Mouse (Mus musculus) heart, postnatal 0 days (tissue): Measurements from ENCODE around the gene Nectin4. TPM values are rescaled to one million over a fixed set of nuclear protein-coding genes. Genes with fewer than 3 reads are reported as not detected.

Experiments used
- ATAC-seq: fragments of 200-750 bp; cut with Nextera tagmentation; 2 replicates; pipeline ENCODE4 v1.8.0; 2017; ENCODE audit warnings: low read depth, moderate number of reproducible peaks, moderate library complexity; ENCODE audit not compliant: insufficient read depth
- DNase-seq: peaks from one replicate; pipeline ENCODE4 v3.0.0-alpha.2; 2016; ENCODE audit warnings: low spot score
- H3K27ac ChIP-seq: fragments of 300-500 bp; sonication (generic); 2 replicates; pipeline ENCODE4 v1.5.1; 2014; ENCODE audit warnings: low read depth, mild to moderate bottlenecking
- H3K27me3 ChIP-seq: fragments of 300-500 bp; sonication (generic); 2 replicates; pipeline ENCODE4 v1.6.1; 2014; ENCODE audit warnings: low read length, mixed read lengths; ENCODE audit not compliant: control insufficient read depth, insufficient read depth
- H3K36me3 ChIP-seq: fragments of 300-500 bp; sonication (generic); replicated peaks from 2 replicates; pipeline ENCODE4 v1.6.1; 2014; ENCODE audit warnings: low read length, mixed read lengths; ENCODE audit not compliant: control insufficient read depth, insufficient read depth
- H3K4me1 ChIP-seq: fragments of 300-500 bp; sonication (generic); 2 replicates; pipeline ENCODE4 v1.6.1; 2014; ENCODE audit warnings: antibody characterized with exemption; ENCODE audit not compliant: control insufficient read depth, insufficient read depth
- H3K4me2 ChIP-seq: fragments of 300-500 bp; sonication (generic); 2 replicates; pipeline ENCODE4 v1.6.1; 2014; ENCODE audit warnings: low read depth, mild to moderate bottlenecking, low read length, moderate library complexity
- H3K4me3 ChIP-seq: fragments of 300-500 bp; sonication (generic); 2 replicates; pipeline ENCODE4 v1.5.1; 2014; ENCODE audit warnings: low read depth, low read length
- H3K9ac ChIP-seq: fragments of 300-500 bp; sonication (generic); replicated peaks from 2 replicates; pipeline ENCODE4 v1.6.1; 2014; ENCODE audit warnings: low read depth, low read length, mixed read lengths
- H3K9me3 ChIP-seq: fragments of 300-500 bp; sonication (generic); replicated peaks from 2 replicates; pipeline ENCODE4 v1.6.1; 2016; ENCODE audit warnings: low read length; ENCODE audit not compliant: control insufficient read depth
- CTCF ChIP-seq: IDR thresholded peaks from 2 replicates; pipeline ENCODE4 v1.5.1; 2016; ENCODE audit warnings: antibody characterized with exemption, control low read depth, low read depth
- EP300 ChIP-seq: IDR thresholded peaks from 2 replicates; pipeline ENCODE4 v1.6.1; 2016; ENCODE audit warnings: antibody characterized with exemption, low read depth
- WGBS: fragments of 180-500 bp; shearing (Covaris S2); extraction: QIAGEN DNeasy Blood & Tissue Kit; methylation state at CpG from one replicate; pipeline ENCODE4 v1.1.7; 2014; 5-methylcytosine and 5-hydroxymethylcytosine counted together
- polyA plus RNA-seq: library from polyadenylated mRNA; unstranded; fragments of >200 nt; fragmentation: Nextera tagmentation; extraction: Ambion mirVana; gene quantifications from 2 replicates; pipeline ENCODE4 v1.2.1, GENCODE M21; 2015
- total RNA-seq: library from RNA; depleted of rRNA; stranded (reverse); fragments of >200 nt; gene quantifications from 2 replicates; pipeline ENCODE4 v1.2.3, GENCODE M21; 2014; ENCODE audit warnings: low replicate concordance

The Nectin4 gene
- total and polyA plus RNA-seq, 2 experiments from 2014 or later, result 0.07 to 2.7 TPM

DNA sequence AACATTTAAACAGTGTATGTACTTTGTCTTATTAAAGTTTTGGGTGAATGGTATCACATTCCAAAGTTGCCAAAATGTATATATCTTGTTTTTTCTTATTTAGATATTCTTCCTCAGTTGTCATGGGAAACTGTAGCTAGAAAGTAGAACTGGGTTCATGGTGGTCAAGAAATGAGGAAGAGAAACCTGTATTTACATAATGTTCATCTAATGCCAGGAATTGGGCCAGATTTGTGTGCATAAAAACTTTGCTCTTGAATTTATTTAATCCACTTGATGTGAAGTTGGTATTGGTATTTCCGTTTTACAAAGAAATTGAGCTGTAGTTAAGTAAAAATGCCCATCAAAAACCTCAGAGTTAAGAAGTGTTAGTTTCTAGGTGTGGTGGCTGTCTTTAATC is 40.3 kb downstream of the Nectin4 start:
- no peak overlapping the region for H3K4me2 ChIP-seq
- ATAC-seq, result no peak
- TF ChIP-seq CTCF, result no peak
- no peak for TF ChIP-seq EP300
- peaks cover 3% of the 10 kb centered on the region; the same call in 1 of the 2 replicates for H3K36me3 ChIP-seq
- no peaks in the 10 kb centered on the region; the same call in 1 of the 2 replicates for H3K27me3 ChIP-seq
- H3K4me3 ChIP-seq, result no peak overlapping the region
- no peak overlapping the region for H3K27ac ChIP-seq
- no peak overlapping the region for H3K9ac ChIP-seq
- H3K4me1 ChIP-seq, result no peaks in the 10 kb centered on the region
- H3K9me3 ChIP-seq, result no peaks in the 10 kb centered on the region
- 90% methylated on average over 1 of the region's 1 CpGs for WGBS
- no peak for DNase-seq

DNA sequence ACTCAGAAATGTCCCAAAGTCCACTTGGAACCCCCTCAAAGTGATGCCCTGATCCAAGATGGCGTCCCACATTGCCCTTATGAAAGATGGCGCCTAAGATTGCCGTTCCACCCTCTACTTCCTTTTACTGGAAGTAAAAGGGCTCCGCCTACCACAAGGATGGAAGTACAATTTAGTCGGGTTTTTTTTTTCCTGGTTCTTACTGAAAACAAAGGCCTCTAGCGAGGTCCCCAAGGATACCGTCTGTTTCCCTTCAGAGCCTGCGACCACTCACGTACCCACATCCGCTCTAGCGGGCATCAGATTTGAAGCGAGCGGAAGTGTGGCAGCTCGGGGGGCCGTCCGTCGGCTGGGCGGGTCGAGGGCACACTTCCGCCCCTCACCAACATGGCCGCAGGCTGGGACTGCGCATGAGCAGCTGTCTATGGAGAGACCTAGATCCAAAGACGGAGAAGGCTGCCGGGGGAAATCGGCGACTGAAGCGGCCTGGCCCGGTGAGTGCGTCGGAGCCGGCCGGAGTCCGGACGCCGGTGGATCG is 41.1 kb downstream of the Nectin4 start, which contains the start of gene Usf1:
Gene Usf1, plus strand, starts transcription at position 367 of the 538 bp plus-strand sequence.
- DNase-seq, result peak; percentile 93
- under 1% methylated on average over 36 of the region's 36 CpGs for WGBS
- Histone ChIP-seq H3K9me3 (no peaks in the 10 kb centered on the region), H3K36me3 (peaks cover 11% of the 10 kb centered on the region), H3K9ac (peak within 1 kb of the TSS; percentile 98), H3K27me3 (no peaks in the 10 kb centered on the region; the same call in 1 of the 2 replicates), H3K4me1 (no peaks in the 10 kb centered on the region), H3K4me2 (peak within 1 kb of the TSS; percentile 62), H3K4me3 (peak within 1 kb of the TSS; percentile 88), H3K27ac (peak within 1 kb of the TSS; percentile 92)
- no peak for TF ChIP-seq CTCF
- no peak; the same call in 1 of the 2 replicates for TF ChIP-seq EP300
- peak; percentile 96 for ATAC-seq

DNA sequence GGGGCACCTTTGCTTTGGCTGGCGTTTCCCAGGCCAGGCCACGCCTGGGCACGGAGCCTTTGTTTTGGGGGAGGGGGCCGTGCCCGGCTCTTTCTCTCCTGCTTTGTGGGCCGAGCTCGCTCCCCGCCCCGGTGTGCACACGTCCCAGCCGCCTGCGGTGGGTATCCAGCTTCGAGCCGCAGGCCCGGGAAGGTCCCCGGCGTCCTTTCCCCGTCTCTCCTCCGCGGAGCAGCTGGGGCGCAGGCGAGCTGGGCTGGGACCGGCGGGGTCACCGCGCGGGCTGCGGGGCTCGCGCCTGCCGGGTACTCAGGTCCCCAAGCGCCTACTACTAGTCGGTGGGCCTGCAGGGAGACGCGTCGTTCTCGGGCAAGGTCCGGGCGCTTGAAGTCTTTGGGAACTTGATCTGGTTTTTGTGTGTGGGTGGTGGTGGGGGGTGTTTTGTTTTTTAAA is 41.6 kb downstream of the Nectin4 start:
- Histone ChIP-seq H3K4me1 (no peaks in the 10 kb centered on the region), H3K27ac (peak overlapping the region; percentile 92), H3K4me2 (peak overlapping the region; percentile 62), H3K36me3 (peaks cover 16% of the 10 kb centered on the region), H3K4me3 (peak overlapping the region; percentile 88), H3K9me3 (no peaks in the 10 kb centered on the region), H3K27me3 (no peaks in the 10 kb centered on the region; the same call in 1 of the 2 replicates), H3K9ac (peak overlapping the region; percentile 98)
- ATAC-seq, result peak; percentile 64
- TF ChIP-seq EP300 (no peak), CTCF (no peak)
- no peak for DNase-seq
- WGBS, result 0% methylated on average over 38 of the region's 39 CpGs

- peak; percentile 31 for ATAC-seq
- peaks cover 21% of the 10 kb centered on the region for H3K36me3 ChIP-seq
- H3K27me3 ChIP-seq, result no peaks in the 10 kb centered on the region; the same call in 1 of the 2 replicates
- H3K27ac ChIP-seq, result peak overlapping the region; percentile 92
- TF ChIP-seq EP300 (no peak), CTCF (peak; percentile 2; the same call in 1 of the 2 replicates)
- H3K4me2 ChIP-seq, result peak overlapping the region; percentile 62
- no peaks in the 10 kb centered on the region for H3K9me3 ChIP-seq
- peak overlapping the region; percentile 88 for H3K4me3 ChIP-seq
- peak; percentile 61 for DNase-seq
- no peaks in the 10 kb centered on the region for H3K4me1 ChIP-seq
- H3K9ac ChIP-seq, result peak overlapping the region; percentile 98
- WGBS, result under 1% methylated on average over 20 of the region's 20 CpGs
These were observed 42.1 kb downstream of the Nectin4 start for GRCm38 (mm10) chr1:171412001-171412441.

GRCm38 (mm10) chr1:171412446-171412845 is 42.5 kb downstream of the Nectin4 start:
- DNase-seq (peak; percentile 68), ATAC-seq (no peak)
- H3K4me3 ChIP-seq, result peak overlapping the region; percentile 88
- H3K4me1 ChIP-seq, result no peaks in the 10 kb centered on the region
- WGBS, result 43% methylated on average over 3 of the region's 3 CpGs
- no peaks in the 10 kb centered on the region; the same call in 1 of the 2 replicates for H3K27me3 ChIP-seq
- H3K9me3 ChIP-seq, result no peaks in the 10 kb centered on the region
- TF ChIP-seq CTCF (no peak), EP300 (no peak)
- peaks cover 25% of the 10 kb centered on the region for H3K36me3 ChIP-seq
- H3K4me2 ChIP-seq, result peak overlapping the region; percentile 62
- H3K9ac ChIP-seq, result peak overlapping the region; percentile 98
- peak overlapping the region; percentile 92 for H3K27ac ChIP-seq
